Mouse (Mus musculus): ENCODE data around the gene Pik3ip1.

The Pik3ip1 gene

GRCm38 (mm10) chr11:3381148-3381814 lies 51.1 kb downstream of the Pik3ip1 start:
- no peak for DNase-seq

GRCm38 (mm10) chr11:3382602-3383594 lies 52.7 kb downstream of the Pik3ip1 start:
- DNase-seq, result peak in 1 of 2 experiments; percentile 19

GRCm38 (mm10) chr11:3386941-3387368 lies 56.8 kb downstream of the Pik3ip1 start:
- DNase-seq, result peak; percentile 64 to 81

GRCm38 (mm10) chr11:3387482-3388196 lies 57.4 kb downstream of the Pik3ip1 start:
- DNase-seq, result no peak

GRCm38 (mm10) chr11:3389996-3390395 lies 59.8 kb downstream of the Pik3ip1 start:
- DNase-seq, result no peak

GRCm38 (mm10) chr11:3390789-3391188 lies 60.6 kb downstream of the Pik3ip1 start:
- DNase-seq, result no peak

- DNase-seq, result no peak
These were observed 62.3 kb downstream of the Pik3ip1 start for GRCm38 (mm10) chr11:3392526-3392925.
